In genomic region chr11:5197068-5197467, GRCm38 (mm10) we compare ENCODE assay signal across 18 mouse cellular contexts. TPM values are rescaled to one million over a fixed set of nuclear protein-coding genes. Genes with fewer than 3 reads are reported as not detected.
DNase-seq lines count a peak whose midpoint lies in the region; ATAC-seq lines count a peak whose summit lies in the region.
"Had no signal": no experiment of that assay in that cellular context is flagged by ENCODE, and none has a peak within 500 bp of the region (broad histone marks: within the 10 kb centered on the region; RNA-seq: fewer than 3 reads in every experiment).

No protein-coding gene starts in this region.

- H3K4me3 ChIP-seq in heart, embryonic 15.5 days, result no peak overlapping the region
- no peak overlapping the region for H3K4me3 ChIP-seq in liver, embryonic 13.5 days (replicated peaks)
- no peak overlapping the region for H3K4me3 ChIP-seq in liver, embryonic 11.5 days (ENCODE audit: low read depth, low read length)
- no peak overlapping the region for H3K4me3 ChIP-seq in embryonic facial prominence, embryonic 10.5 days
- H3K4me3 ChIP-seq in liver, embryonic 16.5 days (ENCODE audit: low read depth, low read length), result no peak overlapping the region
- H3K4me3 ChIP-seq: forebrain, embryonic 12.5 days; limb, embryonic 12.5 days had no signal

- H3K27me3 ChIP-seq in heart, embryonic 15.5 days, result no peaks in the 10 kb centered on the region
- H3K27me3 ChIP-seq in liver, embryonic 13.5 days, result no peaks in the 10 kb centered on the region
- H3K27me3 ChIP-seq in liver, embryonic 11.5 days (replicated peaks; ENCODE audit: control insufficient read depth, insufficient read depth, low read length), result no peaks in the 10 kb centered on the region
- H3K27me3 ChIP-seq in embryonic facial prominence, embryonic 10.5 days (replicated peaks; ENCODE audit: low read depth, poor library complexity, severe bottlenecking), result no peaks in the 10 kb centered on the region
- H3K27me3 ChIP-seq in liver, embryonic 16.5 days (ENCODE audit: control insufficient read depth, insufficient read depth, low read depth, low read length), result no peaks in the 10 kb centered on the region
- H3K27me3 ChIP-seq: forebrain, embryonic 12.5 days; limb, embryonic 12.5 days had no signal

- H3K4me1 ChIP-seq in heart, embryonic 15.5 days (replicated peaks), result peaks cover 32% of the 10 kb centered on the region
- peaks cover 10% of the 10 kb centered on the region; the same call in 1 of the 2 replicates for H3K4me1 ChIP-seq in liver, embryonic 13.5 days (replicated peaks)
- peaks cover 6% of the 10 kb centered on the region for H3K4me1 ChIP-seq in liver, embryonic 11.5 days (replicated peaks; ENCODE audit: control insufficient read depth, insufficient read depth, low read length)
- H3K4me1 ChIP-seq in embryonic facial prominence, embryonic 10.5 days, result peaks cover 39% of the 10 kb centered on the region
- H3K4me1 ChIP-seq in liver, embryonic 16.5 days (ENCODE audit: control insufficient read depth, low read depth, low read length), result no peaks in the 10 kb centered on the region; the same call in 1 of the 2 replicates

- 66% methylated on average over 5 of the region's 5 CpGs for WGBS in heart, embryonic 15.5 days
- 65% methylated on average over 5 of the region's 5 CpGs for WGBS in liver, embryonic 13.5 days (ENCODE audit: insufficient replicate concordance)
- WGBS in liver, embryonic 11.5 days, result 81% methylated on average over 5 of the region's 5 CpGs
- 82% methylated on average over 5 of the region's 5 CpGs for WGBS in embryonic facial prominence, embryonic 10.5 days
- WGBS in liver, embryonic 16.5 days (ENCODE audit: insufficient replicate concordance), result 67% methylated on average over 5 of the region's 5 CpGs

- intact Hi-C loops in heart, postnatal 14 days (cut with DNase I), result no loop called here

- no peak overlapping the region for H3K27ac ChIP-seq in heart, embryonic 15.5 days
- no peak overlapping the region for H3K27ac ChIP-seq in liver, embryonic 13.5 days
- H3K27ac ChIP-seq in liver, embryonic 11.5 days (ENCODE audit: low read depth, low read length), result no peak overlapping the region
- H3K27ac ChIP-seq in embryonic facial prominence, embryonic 10.5 days (replicated peaks), result peak overlapping the region; percentile 25
- no peak overlapping the region for H3K27ac ChIP-seq in liver, embryonic 16.5 days (ENCODE audit: low read length)
- H3K27ac ChIP-seq: forebrain, embryonic 12.5 days; limb, embryonic 12.5 days had no signal

- H3K9ac ChIP-seq in heart, embryonic 15.5 days, result no peak overlapping the region
- no peak overlapping the region for H3K9ac ChIP-seq in liver, embryonic 13.5 days
- H3K9ac ChIP-seq in liver, embryonic 11.5 days (ENCODE audit: low read depth, low read length), result no peak overlapping the region
- no peak overlapping the region for H3K9ac ChIP-seq in liver, embryonic 16.5 days (ENCODE audit: low read depth, low read length)
- H3K9ac ChIP-seq: forebrain, embryonic 12.5 days; limb, embryonic 12.5 days had no signal

- DNase-seq in heart, postnatal 14 days, result no peak
- DNase-seq in liver, embryonic 13.5 days, result no peak
- no peak for DNase-seq in liver, embryonic 11.5 days (ENCODE audit: low spot score)
- no peak for DNase-seq in embryonic facial prominence, embryonic 10.5 days (ENCODE audit: low spot score)
- no peak for DNase-seq in thymus, postnatal 0 days (ENCODE audit: low spot score)
- DNase-seq: cerebellum, adult 11 months; cerebellum, postnatal 36 days; right cerebral cortex, postnatal 4 days; thymus, adult 2 months had no signal

- no peaks in the 10 kb centered on the region for H3K9me3 ChIP-seq in heart, embryonic 15.5 days (replicated peaks)
- no peaks in the 10 kb centered on the region for H3K9me3 ChIP-seq in liver, embryonic 13.5 days (replicated peaks)
- H3K9me3 ChIP-seq in liver, embryonic 11.5 days (ENCODE audit: control insufficient read depth, low read length), result no peaks in the 10 kb centered on the region
- no peaks in the 10 kb centered on the region for H3K9me3 ChIP-seq in embryonic facial prominence, embryonic 10.5 days
- no peaks in the 10 kb centered on the region for H3K9me3 ChIP-seq in liver, embryonic 16.5 days (replicated peaks; ENCODE audit: control insufficient read depth, low read length)
- H3K9me3 ChIP-seq: forebrain, embryonic 12.5 days; limb, embryonic 12.5 days had no signal

- peaks cover 28% of the 10 kb centered on the region; the same call in 1 of the 2 replicates for H3K36me3 ChIP-seq in heart, embryonic 15.5 days
- H3K36me3 ChIP-seq in liver, embryonic 13.5 days, result no peaks in the 10 kb centered on the region
- no peaks in the 10 kb centered on the region for H3K36me3 ChIP-seq in liver, embryonic 11.5 days (ENCODE audit: control insufficient read depth, insufficient read depth, low read length)
- peaks cover 69% of the 10 kb centered on the region for H3K36me3 ChIP-seq in embryonic facial prominence, embryonic 10.5 days (replicated peaks)
- H3K36me3 ChIP-seq in liver, embryonic 16.5 days (ENCODE audit: control insufficient read depth, insufficient read depth), result no peaks in the 10 kb centered on the region

- no peak overlapping the region for H3K4me2 ChIP-seq in heart, embryonic 15.5 days
- H3K4me2 ChIP-seq in liver, embryonic 13.5 days, result no peak overlapping the region
- no peak overlapping the region for H3K4me2 ChIP-seq in liver, embryonic 11.5 days
- no peak overlapping the region for H3K4me2 ChIP-seq in liver, embryonic 16.5 days (ENCODE audit: low read depth, low read length)
- H3K4me2 ChIP-seq: forebrain, embryonic 12.5 days; heart, embryonic 11.5 days; limb, embryonic 12.5 days had no signal

- peak; percentile 34; the same call in 1 of the 2 replicates for ATAC-seq in heart, embryonic 15.5 days (replicated peaks; ENCODE audit: insufficient number of reproducible peaks, insufficient read depth, low FRiP score, low read depth)
- ATAC-seq in liver, embryonic 13.5 days (ENCODE audit: low read depth), result peak; percentile 49; the same call in 1 of the 2 replicates
- ATAC-seq in liver, embryonic 11.5 days (replicated peaks; ENCODE audit: low FRiP score), result no peak
- ATAC-seq in liver, embryonic 16.5 days (ENCODE audit: low read depth), result peak; percentile 77
- ATAC-seq: activated CD4-positive, CD25-positive, alpha-beta regulatory T cell, adult 4 months; CD4-positive, CD25-positive, alpha-beta regulatory T cell, adult 4 months; intestine, embryonic 16.5 days; lung, postnatal 0 days had no signal

RNA-seq across cellular contexts. Expression of gene Emid1, which starts 45.0 kb away (rescaled TPM):
- 6.5 and 14.6 TPM in 2 replicates for polyA plus RNA-seq in heart, embryonic 15.5 days (2015; fragmentation: Nextera tagmentation; extraction: Ambion mirVana)
- total RNA-seq in heart, postnatal 14 days (2021), result 1 to 10 TPM; 4.1 to 4.6 TPM
- polyA plus RNA-seq in liver, embryonic 13.5 days (2015; fragmentation: Nextera tagmentation; extraction: Ambion mirVana), result 4.3 and 4.5 TPM in 2 replicates
- polyA plus RNA-seq in liver, embryonic 11.5 days (2014; fragmentation: Nextera tagmentation; extraction: Ambion mirVana), result 14.6 and 16.5 TPM in 2 replicates
- polyA plus RNA-seq in embryonic facial prominence, embryonic 10.5 days (2016; fragmentation: Nextera tagmentation; extraction: Ambion mirVana), result 13.1 and 24.6 TPM in 2 replicates
- polyA plus RNA-seq in liver, embryonic 16.5 days (2015; fragmentation: Nextera tagmentation; extraction: Ambion mirVana), result 2.8 and 3.1 TPM in 2 replicates
- polyA plus RNA-seq in thymus, postnatal 0 days (2015; fragmentation: Nextera tagmentation; extraction: Ambion mirVana), result 46.1 and 51.0 TPM in 2 replicates
- polyA plus RNA-seq: activated CD4-positive, CD25-positive, alpha-beta regulatory T cell, adult 4 months had no signal
